Mouse (Mus musculus): Measurements from ENCODE around the gene Gm11492. TPM values are rescaled to one million over a fixed set of nuclear protein-coding genes. Genes with fewer than 3 reads are reported as not detected.

Gene Gm11492
- polyA plus RNA-seq, 1 experiment from 2014 or later = not detected

DNA sequence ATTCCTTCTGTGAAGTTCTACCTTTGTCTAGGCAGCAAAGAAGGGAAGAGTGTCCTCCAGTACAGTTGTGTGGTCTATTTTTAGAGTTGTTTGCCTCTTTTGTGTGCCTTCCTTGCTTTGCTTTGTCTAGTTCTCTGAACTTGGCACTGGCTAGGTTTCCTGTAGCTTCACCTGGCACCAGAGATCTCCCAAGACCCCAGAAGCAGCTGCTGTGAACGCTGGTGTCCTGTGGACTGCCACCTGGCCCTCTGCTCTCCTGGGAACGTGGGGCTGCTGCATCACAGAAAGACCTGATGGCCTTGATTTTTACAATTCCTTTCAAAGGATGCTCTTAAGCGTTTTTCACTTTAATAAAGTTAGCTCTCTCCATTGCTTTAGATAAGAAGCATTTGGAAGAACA lies 23.5 kb upstream of the Gm11492 start:
- H3K4me3 ChIP-seq (ENCODE audit: low read depth, low read length) = no peak overlapping the region
- no peaks in the 10 kb centered on the region for H3K4me1 ChIP-seq (ENCODE audit: control insufficient read depth, insufficient read depth, low read length)
- H3K27ac ChIP-seq (ENCODE audit: low read length) = no peak overlapping the region
- ATAC-seq (ENCODE audit: insufficient number of reproducible peaks, insufficient read depth, low FRiP score, low read depth) = no peak
- 54% methylated on average over 3 of the region's 3 CpGs for WGBS
- H3K9ac ChIP-seq (replicated peaks; ENCODE audit: low read depth, low read length) = no peak overlapping the region
- H3K9me3 ChIP-seq (ENCODE audit: control insufficient read depth, low read depth, low read length) = no peaks in the 10 kb centered on the region
- no peak overlapping the region for H3K4me2 ChIP-seq (replicated peaks; ENCODE audit: low read depth, low read length)
- H3K36me3 ChIP-seq (ENCODE audit: control insufficient read depth, insufficient read depth, low read length) = no peaks in the 10 kb centered on the region
- no peaks in the 10 kb centered on the region for H3K27me3 ChIP-seq (ENCODE audit: control insufficient read depth, insufficient read depth, low read length)

DNA sequence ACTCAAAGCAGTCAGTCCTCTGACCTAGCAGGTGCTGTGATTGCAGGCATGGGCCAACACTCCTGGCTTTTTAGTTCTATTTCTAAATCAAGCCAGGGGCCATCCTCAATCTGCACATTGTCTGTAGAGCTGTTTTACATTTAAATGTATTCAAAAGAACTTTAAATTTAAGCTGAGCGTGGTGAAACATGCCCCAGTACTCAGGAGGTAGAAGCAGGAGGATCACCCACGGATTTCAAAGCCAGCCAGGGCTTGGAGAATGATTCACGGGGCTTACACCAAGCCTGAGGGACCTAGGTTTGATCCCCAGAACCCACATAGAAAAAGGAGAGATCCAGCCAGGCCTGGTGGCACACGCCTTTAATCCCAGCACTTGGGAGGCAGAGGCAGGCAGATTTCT lies 13.1 kb upstream of the Gm11492 start:
- no peak overlapping the region for H3K9ac ChIP-seq (replicated peaks; ENCODE audit: low read depth, low read length)
- H3K4me3 ChIP-seq (ENCODE audit: low read depth, low read length) = no peak overlapping the region
- no peak for ATAC-seq (ENCODE audit: insufficient number of reproducible peaks, insufficient read depth, low FRiP score, low read depth)
- no peaks in the 10 kb centered on the region for H3K27me3 ChIP-seq (ENCODE audit: control insufficient read depth, insufficient read depth, low read length)
- 88% methylated on average over 4 of the region's 4 CpGs for WGBS
- H3K27ac ChIP-seq (ENCODE audit: low read length) = no peak overlapping the region
- no peak overlapping the region for H3K4me2 ChIP-seq (replicated peaks; ENCODE audit: low read depth, low read length)
- no peaks in the 10 kb centered on the region for H3K36me3 ChIP-seq (ENCODE audit: control insufficient read depth, insufficient read depth, low read length)
- peaks cover 11% of the 10 kb centered on the region; the same call in 1 of the 2 replicates for H3K4me1 ChIP-seq (ENCODE audit: control insufficient read depth, insufficient read depth, low read length)
- H3K9me3 ChIP-seq (ENCODE audit: control insufficient read depth, low read depth, low read length) = no peaks in the 10 kb centered on the region

DNA sequence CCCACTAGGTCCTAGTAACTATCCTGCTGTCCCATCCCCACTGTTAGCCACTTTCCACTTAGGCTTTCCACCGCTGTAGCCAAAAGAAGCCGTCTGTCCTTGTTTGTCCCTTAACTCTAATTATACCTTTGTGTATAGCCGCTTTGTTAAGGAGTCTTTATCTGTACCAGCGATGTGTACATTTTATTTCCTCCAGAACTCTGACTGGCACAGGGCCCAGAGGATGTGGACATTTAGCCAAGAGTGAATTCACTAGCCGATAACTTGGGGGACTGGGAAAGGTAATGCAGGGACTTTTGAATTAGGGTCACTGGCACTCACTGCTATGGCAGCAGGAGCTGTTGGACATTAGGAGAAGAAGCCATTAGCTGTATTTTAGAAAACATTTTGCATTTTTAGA lies 12.1 kb upstream of the Gm11492 start:
- Histone ChIP-seq H3K36me3 (ENCODE audit: control insufficient read depth, insufficient read depth, low read length) (no peaks in the 10 kb centered on the region), H3K27me3 (ENCODE audit: control insufficient read depth, insufficient read depth, low read length) (no peaks in the 10 kb centered on the region), H3K4me2 (replicated peaks; ENCODE audit: low read depth, low read length) (no peak overlapping the region), H3K9me3 (ENCODE audit: control insufficient read depth, low read depth, low read length) (no peaks in the 10 kb centered on the region), H3K4me1 (ENCODE audit: control insufficient read depth, insufficient read depth, low read length) (peaks cover 11% of the 10 kb centered on the region; the same call in 1 of the 2 replicates), H3K9ac (replicated peaks; ENCODE audit: low read depth, low read length) (no peak overlapping the region), H3K27ac (ENCODE audit: low read length) (no peak overlapping the region), H3K4me3 (ENCODE audit: low read depth, low read length) (no peak overlapping the region)
- no peak for ATAC-seq (ENCODE audit: insufficient number of reproducible peaks, insufficient read depth, low FRiP score, low read depth)
- WGBS = 33% methylated on average over 5 of the region's 5 CpGs

DNA sequence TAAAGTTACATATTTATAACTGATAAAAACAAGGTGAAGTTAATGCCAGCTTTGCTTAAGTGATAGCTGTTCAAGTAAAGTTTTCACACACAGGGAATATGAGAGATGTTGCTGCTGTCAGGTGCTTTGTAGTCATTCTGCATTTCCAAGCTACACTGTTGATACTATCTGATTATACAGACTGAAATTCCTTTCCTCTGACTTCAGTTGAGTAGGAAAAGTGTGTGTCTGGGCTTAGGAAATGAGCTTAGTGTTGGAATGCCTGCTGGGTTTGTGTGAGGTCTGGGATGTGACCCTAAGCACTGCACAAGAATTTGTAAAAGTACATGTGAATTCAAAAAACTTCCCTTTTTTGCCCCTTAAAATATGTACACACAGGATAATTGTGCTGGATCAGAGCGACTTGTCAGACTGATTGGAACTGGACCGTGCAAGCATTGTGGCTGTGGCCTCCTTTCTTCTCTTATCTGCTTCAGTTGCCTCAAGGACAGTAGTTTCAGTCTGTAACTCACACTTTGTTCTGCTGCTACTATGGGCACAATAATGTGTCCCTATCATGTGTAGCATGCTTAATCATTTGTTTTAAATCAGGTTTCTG lies 11.2 kb upstream of the Gm11492 start:
- WGBS = 10% methylated on average over 2 of the region's 2 CpGs
- no peak overlapping the region for H3K4me2 ChIP-seq (replicated peaks; ENCODE audit: low read depth, low read length)
- no peaks in the 10 kb centered on the region for H3K27me3 ChIP-seq (ENCODE audit: control insufficient read depth, insufficient read depth, low read length)
- ATAC-seq (ENCODE audit: insufficient number of reproducible peaks, insufficient read depth, low FRiP score, low read depth) = no peak
- H3K9me3 ChIP-seq (ENCODE audit: control insufficient read depth, low read depth, low read length) = no peaks in the 10 kb centered on the region
- no peak overlapping the region for H3K4me3 ChIP-seq (ENCODE audit: low read depth, low read length)
- no peak overlapping the region for H3K27ac ChIP-seq (ENCODE audit: low read length)
- peaks cover 11% of the 10 kb centered on the region; the same call in 1 of the 2 replicates for H3K4me1 ChIP-seq (ENCODE audit: control insufficient read depth, insufficient read depth, low read length)
- no peaks in the 10 kb centered on the region for H3K36me3 ChIP-seq (ENCODE audit: control insufficient read depth, insufficient read depth, low read length)
- H3K9ac ChIP-seq (replicated peaks; ENCODE audit: low read depth, low read length) = no peak overlapping the region

DNA sequence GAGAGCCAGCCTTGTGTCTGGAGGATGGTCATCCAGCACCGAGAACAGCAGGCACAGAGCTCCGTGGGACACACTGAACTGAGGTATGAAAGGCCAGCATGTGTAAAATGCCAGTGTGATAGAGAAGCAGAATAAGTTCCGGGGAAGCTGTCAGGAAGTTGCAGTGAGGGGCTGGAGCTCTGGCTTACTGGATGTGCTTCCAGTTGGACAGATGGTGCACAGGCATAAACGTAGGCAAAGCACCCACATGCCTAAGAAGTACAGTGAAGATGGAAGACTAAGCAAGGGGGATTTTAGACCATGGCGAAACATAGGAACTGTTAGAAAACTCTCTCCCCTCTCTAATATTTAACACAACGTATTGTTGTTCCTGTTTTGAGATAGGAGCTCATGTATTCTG lies 5.2 kb upstream of the Gm11492 start:
- no peak for ATAC-seq (ENCODE audit: insufficient number of reproducible peaks, insufficient read depth, low FRiP score, low read depth)
- Histone ChIP-seq H3K27ac (ENCODE audit: low read length) (no peak overlapping the region), H3K4me3 (ENCODE audit: low read depth, low read length) (no peak overlapping the region), H3K36me3 (ENCODE audit: control insufficient read depth, insufficient read depth, low read length) (no peaks in the 10 kb centered on the region), H3K9ac (replicated peaks; ENCODE audit: low read depth, low read length) (no peak overlapping the region), H3K4me1 (ENCODE audit: control insufficient read depth, insufficient read depth, low read length) (no peaks in the 10 kb centered on the region), H3K9me3 (ENCODE audit: control insufficient read depth, low read depth, low read length) (no peaks in the 10 kb centered on the region), H3K4me2 (replicated peaks; ENCODE audit: low read depth, low read length) (no peak overlapping the region), H3K27me3 (ENCODE audit: control insufficient read depth, insufficient read depth, low read length) (no peaks in the 10 kb centered on the region)
- WGBS = 65% methylated on average over 6 of the region's 6 CpGs

DNA sequence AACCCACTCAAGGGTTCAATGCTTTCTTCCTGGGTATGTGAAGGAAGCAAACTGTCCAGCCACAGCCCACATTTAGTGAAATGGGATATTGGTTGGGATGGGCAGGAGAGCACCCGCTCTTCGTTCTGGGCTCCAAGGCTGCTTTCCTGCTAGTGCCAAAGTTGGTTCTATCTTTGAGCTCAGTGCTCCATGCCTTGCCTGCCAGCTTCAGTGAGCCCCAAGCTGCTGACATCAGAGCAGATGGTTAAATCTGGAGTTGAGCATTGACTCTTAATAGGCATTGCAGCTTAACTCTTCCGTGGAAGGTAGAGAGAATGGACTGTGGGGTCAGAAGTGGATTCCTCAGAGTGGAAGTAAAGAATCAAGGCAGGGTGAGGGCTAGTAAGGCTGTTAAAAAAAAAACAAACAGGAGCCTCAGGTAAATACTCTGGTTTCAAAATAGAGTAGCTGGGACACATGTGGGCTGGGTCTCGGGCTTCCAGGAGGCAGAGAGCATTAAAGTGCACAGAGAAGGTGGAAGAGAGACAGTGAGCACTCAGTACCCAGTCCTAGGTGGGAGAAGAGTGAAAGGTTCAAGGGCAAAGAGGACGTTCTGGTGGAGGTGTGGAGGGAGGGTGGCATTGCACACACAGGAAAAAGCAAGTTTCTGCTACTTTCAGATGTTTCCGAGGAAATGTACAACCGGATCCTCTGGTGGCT lies 2.0 kb downstream of the Gm11492 start, which contains the start of gene Sept4:
Gene Sept4 (plus strand): TSS at position 649 of the 699 bp plus-strand sequence.
- no peak for ATAC-seq (ENCODE audit: insufficient number of reproducible peaks, insufficient read depth, low FRiP score, low read depth)
- WGBS = 79% methylated on average over 7 of the region's 7 CpGs

DNA sequence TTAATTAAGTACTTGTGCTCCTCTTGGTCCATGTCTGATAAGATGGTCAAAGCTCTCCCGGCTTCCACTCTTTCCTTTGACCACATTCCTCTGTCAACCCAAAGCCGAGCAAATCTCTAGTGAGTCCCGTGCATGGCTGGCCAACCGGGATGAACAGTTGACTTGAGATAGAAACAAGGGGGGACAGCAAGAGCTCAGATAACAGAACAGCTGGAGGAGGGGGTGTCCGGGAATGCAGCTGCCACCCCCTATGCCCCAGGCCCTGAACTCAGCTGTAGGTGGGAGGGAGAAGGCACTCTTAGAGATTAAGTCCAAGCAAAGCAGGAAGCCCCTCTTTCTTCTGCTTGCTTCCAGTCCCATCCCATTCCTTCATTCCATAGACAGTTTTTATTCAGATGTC lies 4.3 kb downstream of the Gm11492 start:
- H3K9ac ChIP-seq (replicated peaks; ENCODE audit: low read depth, low read length) = no peak overlapping the region
- no peaks in the 10 kb centered on the region for H3K4me1 ChIP-seq (ENCODE audit: control insufficient read depth, insufficient read depth, low read length)
- no peaks in the 10 kb centered on the region for H3K27me3 ChIP-seq (ENCODE audit: control insufficient read depth, insufficient read depth, low read length)
- no peaks in the 10 kb centered on the region for H3K36me3 ChIP-seq (ENCODE audit: control insufficient read depth, insufficient read depth, low read length)
- no peaks in the 10 kb centered on the region for H3K9me3 ChIP-seq (ENCODE audit: control insufficient read depth, low read depth, low read length)
- H3K27ac ChIP-seq (ENCODE audit: low read length) = no peak overlapping the region
- WGBS = 73% methylated on average over 5 of the region's 5 CpGs
- no peak overlapping the region for H3K4me3 ChIP-seq (ENCODE audit: low read depth, low read length)
- no peak overlapping the region for H3K4me2 ChIP-seq (replicated peaks; ENCODE audit: low read depth, low read length)
- no peak for ATAC-seq (ENCODE audit: insufficient number of reproducible peaks, insufficient read depth, low FRiP score, low read depth)

More for the DNA sequence above, 2.0 kb downstream of the Gm11492 start, which contains the start of gene Sept4:
- Histone ChIP-seq H3K4me1 (ENCODE audit: control insufficient read depth, insufficient read depth, low read length) (no peaks in the 10 kb centered on the region), H3K9me3 (ENCODE audit: control insufficient read depth, low read depth, low read length) (no peaks in the 10 kb centered on the region), H3K27ac (ENCODE audit: low read length) (no peak within 1 kb of the TSS), H3K27me3 (ENCODE audit: control insufficient read depth, insufficient read depth, low read length) (no peaks in the 10 kb centered on the region), H3K9ac (replicated peaks; ENCODE audit: low read depth, low read length) (no peak within 1 kb of the TSS), H3K36me3 (ENCODE audit: control insufficient read depth, insufficient read depth, low read length) (no peaks in the 10 kb centered on the region), H3K4me2 (replicated peaks; ENCODE audit: low read depth, low read length) (no peak within 1 kb of the TSS), H3K4me3 (ENCODE audit: low read depth, low read length) (no peak within 1 kb of the TSS)

DNA sequence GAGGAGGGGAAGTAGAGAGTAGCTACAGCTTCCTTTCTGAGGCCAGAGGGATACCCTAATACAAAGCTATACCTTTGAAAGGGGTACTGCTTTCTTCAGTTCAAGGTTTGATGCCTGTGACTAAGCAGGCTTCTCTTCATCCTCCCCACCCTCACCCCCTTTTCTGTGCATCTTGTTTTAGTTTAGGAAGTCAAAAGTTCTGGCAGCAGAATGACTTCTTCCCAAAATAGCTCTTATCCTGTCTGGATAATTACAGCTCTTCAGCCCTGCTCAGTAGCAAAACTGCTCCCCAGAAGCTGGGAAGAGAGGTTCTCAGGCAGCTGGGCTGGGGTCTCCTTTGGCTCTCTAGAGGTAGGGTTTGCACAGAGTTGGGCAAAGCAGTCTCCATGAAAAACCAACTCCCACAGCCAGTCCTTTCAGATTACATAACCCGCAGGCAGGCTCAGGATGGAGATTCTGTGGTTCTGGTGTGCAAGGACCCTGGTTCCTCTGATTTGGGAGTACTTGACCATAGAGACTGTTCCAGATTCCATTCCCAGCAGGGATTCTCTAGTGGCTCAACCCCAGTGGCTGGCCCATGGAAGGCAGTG lies 5.0 kb downstream of the Gm11492 start:
- Histone ChIP-seq H3K9me3 (ENCODE audit: control insufficient read depth, low read depth, low read length) (no peaks in the 10 kb centered on the region), H3K27me3 (ENCODE audit: control insufficient read depth, insufficient read depth, low read length) (no peaks in the 10 kb centered on the region), H3K4me3 (ENCODE audit: low read depth, low read length) (no peak overlapping the region), H3K36me3 (ENCODE audit: control insufficient read depth, insufficient read depth, low read length) (no peaks in the 10 kb centered on the region), H3K27ac (ENCODE audit: low read length) (no peak overlapping the region), H3K4me2 (replicated peaks; ENCODE audit: low read depth, low read length) (no peak overlapping the region), H3K4me1 (ENCODE audit: control insufficient read depth, insufficient read depth, low read length) (no peaks in the 10 kb centered on the region), H3K9ac (replicated peaks; ENCODE audit: low read depth, low read length) (no peak overlapping the region)
- no peak for ATAC-seq (ENCODE audit: insufficient number of reproducible peaks, insufficient read depth, low FRiP score, low read depth)
- WGBS = 85% methylated on average over 1 of the region's 1 CpGs

All from stomach, embryonic 14.5 days (tissue).